ENCODE assay signal across 25 mouse cellular contexts in genomic region chr10:14070498-14071079, GRCm38 (mm10).
DNase-seq lines count a peak whose midpoint lies in the region; ATAC-seq and TF ChIP-seq lines count a peak whose summit lies in the region.
"Had no signal": no experiment of that assay in that cellular context is flagged by ENCODE, and none has a peak within 500 bp of the region (broad histone marks: within the 10 kb centered on the region; RNA-seq: fewer than 3 reads in every experiment).

No protein-coding gene starts in this region.

- 45% methylated on average over 5 of the region's 5 CpGs for WGBS in heart, embryonic 15.5 days
- 85% methylated on average over 5 of the region's 5 CpGs for WGBS in midbrain, embryonic 10.5 days
- WGBS in midbrain, embryonic 13.5 days, result 85% methylated on average over 5 of the region's 5 CpGs
- 65% methylated on average over 5 of the region's 5 CpGs for WGBS in stomach, postnatal 0 days

- intact Hi-C loops in heart, postnatal 36 days (cut with DNase I), result no loop called here

- H3K27ac ChIP-seq in heart, embryonic 15.5 days, result 0 out of 2 replicates have a peak overlapping the region, but pooled peaks have one; percentile 18
- no peak overlapping the region for H3K27ac ChIP-seq in midbrain, embryonic 10.5 days (replicated peaks)
- no peak overlapping the region for H3K27ac ChIP-seq in midbrain, embryonic 13.5 days
- no peak overlapping the region for H3K27ac ChIP-seq in stomach, postnatal 0 days (replicated peaks)
- H3K27ac ChIP-seq: forebrain, embryonic 10.5 days; forebrain, embryonic 13.5 days; hindbrain, embryonic 12.5 days; hindbrain, embryonic 15.5 days had no signal

- TF ChIP-seq CTCF in stomach, postnatal 0 days (IDR thresholded peaks at IDR 0.05; ENCODE audit: low read depth), result no peak

- H3K36me3 ChIP-seq in heart, embryonic 15.5 days, result no peaks in the 10 kb centered on the region
- no peaks in the 10 kb centered on the region for H3K36me3 ChIP-seq in midbrain, embryonic 10.5 days
- H3K36me3 ChIP-seq in midbrain, embryonic 13.5 days, result no peaks in the 10 kb centered on the region
- H3K36me3 ChIP-seq in stomach, postnatal 0 days (ENCODE audit: control insufficient read depth, insufficient read depth, low read length), result no peaks in the 10 kb centered on the region
- H3K36me3 ChIP-seq: forebrain, embryonic 10.5 days; G1E; hindbrain, embryonic 12.5 days; hindbrain, embryonic 15.5 days had no signal

- DNase-seq in heart, adult 11 months, result peak; percentile 53
- DNase-seq in heart, postnatal 36 days, result no peak
- DNase-seq in heart, postnatal 4 days, result no peak
- DNase-seq in midbrain, embryonic 10.5 days (ENCODE audit: low spot score), result peak; percentile 1
- DNase-seq in stomach, postnatal 0 days (ENCODE audit: low spot score), result peak; percentile 45
- DNase-seq: adrenal gland, postnatal 10 days; adrenal gland, postnatal 36 days; B cell, adult 2 months; cerebellum, adult 18-20 months; cerebellum, adult 9-10 months; cerebellum, postnatal 14 days; gastrocnemius, postnatal 25 days; heart, postnatal 10 days had no signal

- no peak overlapping the region for H3K4me3 ChIP-seq in heart, embryonic 15.5 days
- no peak overlapping the region for H3K4me3 ChIP-seq in midbrain, embryonic 10.5 days
- H3K4me3 ChIP-seq in midbrain, embryonic 13.5 days (replicated peaks), result no peak overlapping the region
- no peak overlapping the region for H3K4me3 ChIP-seq in stomach, postnatal 0 days (ENCODE audit: low read depth, low read length)
- H3K4me3 ChIP-seq: forebrain, embryonic 10.5 days; forebrain, embryonic 13.5 days; heart, embryonic 12.5 days; hindbrain, embryonic 12.5 days; hindbrain, embryonic 15.5 days had no signal

- no peak for TF ChIP-seq EP300 in stomach, postnatal 0 days (optimal IDR thresholded peaks at IDR 0.05)

- H3K4me1 ChIP-seq in heart, embryonic 15.5 days (replicated peaks), result peaks cover 17% of the 10 kb centered on the region
- peaks cover 3% of the 10 kb centered on the region; the same call in 1 of the 2 replicates for H3K4me1 ChIP-seq in midbrain, embryonic 10.5 days
- peaks cover 6% of the 10 kb centered on the region for H3K4me1 ChIP-seq in midbrain, embryonic 13.5 days (replicated peaks)
- H3K4me1 ChIP-seq in stomach, postnatal 0 days (replicated peaks; ENCODE audit: control insufficient read depth, insufficient read depth), result no peaks in the 10 kb centered on the region
- H3K4me1 ChIP-seq: forebrain, embryonic 13.5 days; hindbrain, embryonic 12.5 days; hindbrain, embryonic 15.5 days had no signal

- H3K9me3 ChIP-seq in heart, embryonic 15.5 days (replicated peaks), result no peaks in the 10 kb centered on the region
- no peaks in the 10 kb centered on the region for H3K9me3 ChIP-seq in midbrain, embryonic 10.5 days (replicated peaks)
- H3K9me3 ChIP-seq in midbrain, embryonic 13.5 days, result no peaks in the 10 kb centered on the region
- no peaks in the 10 kb centered on the region for H3K9me3 ChIP-seq in stomach, postnatal 0 days (ENCODE audit: control insufficient read depth, low read length)
- H3K9me3 ChIP-seq: forebrain, embryonic 10.5 days; forebrain, embryonic 13.5 days; G1E; heart, embryonic 12.5 days; hindbrain, embryonic 12.5 days; hindbrain, embryonic 15.5 days had no signal

- no peak overlapping the region for H3K9ac ChIP-seq in heart, embryonic 15.5 days
- H3K9ac ChIP-seq in midbrain, embryonic 13.5 days (replicated peaks), result no peak overlapping the region
- no peak overlapping the region for H3K9ac ChIP-seq in stomach, postnatal 0 days (ENCODE audit: low read length)
- H3K9ac ChIP-seq: forebrain, embryonic 13.5 days; heart, embryonic 12.5 days; hindbrain, embryonic 12.5 days; hindbrain, embryonic 15.5 days had no signal

- no peak overlapping the region for H3K4me2 ChIP-seq in heart, embryonic 15.5 days
- no peak overlapping the region for H3K4me2 ChIP-seq in midbrain, embryonic 13.5 days (replicated peaks)
- no peak overlapping the region for H3K4me2 ChIP-seq in stomach, postnatal 0 days (replicated peaks; ENCODE audit: low read depth)
- H3K4me2 ChIP-seq: forebrain, embryonic 13.5 days; heart, embryonic 12.5 days; hindbrain, embryonic 12.5 days; hindbrain, embryonic 15.5 days had no signal

- ATAC-seq in heart, embryonic 15.5 days (replicated peaks; ENCODE audit: insufficient number of reproducible peaks, insufficient read depth, low FRiP score, low read depth), result no peak
- ATAC-seq in midbrain, embryonic 13.5 days, result no peak
- peak; percentile 98 for ATAC-seq in stomach, postnatal 0 days (ENCODE audit: low FRiP score, low TSS enrichment)
- no peak for ATAC-seq in megakaryocyte, adult 5-6 weeks (ENCODE audit: poor library complexity, severe bottlenecking)
- ATAC-seq: forebrain, embryonic 13.5 days; forebrain, embryonic 16.5 days; Patski had no signal

- no peaks in the 10 kb centered on the region for H3K27me3 ChIP-seq in heart, embryonic 15.5 days
- H3K27me3 ChIP-seq in midbrain, embryonic 10.5 days (ENCODE audit: low read depth, poor library complexity, severe bottlenecking), result no peaks in the 10 kb centered on the region
- no peaks in the 10 kb centered on the region for H3K27me3 ChIP-seq in midbrain, embryonic 13.5 days
- no peaks in the 10 kb centered on the region for H3K27me3 ChIP-seq in stomach, postnatal 0 days (ENCODE audit: control insufficient read depth, insufficient read depth, low read length)
- H3K27me3 ChIP-seq: CH12.LX; forebrain, embryonic 13.5 days; heart, embryonic 12.5 days; hindbrain, embryonic 12.5 days; hindbrain, embryonic 15.5 days; Patski had no signal

Comparison
In these comparisons a context has a peak if more than half of its experiments do, and no peak if none do; other contexts are left out.
1. DNase-seq: peak in heart, adult 11 months (single experiment), midbrain, embryonic 10.5 days (single experiment) and stomach, postnatal 0 days (single experiment); none in heart, postnatal 36 days (0 of 2) and heart, postnatal 4 days (single experiment).